Mouse (Mus musculus) liver, embryonic 15.5 days (tissue): ENCODE data around the gene Aadacl4. TPM values are rescaled to one million over a fixed set of nuclear protein-coding genes. Genes with fewer than 3 reads are reported as not detected.
"Not testable (repeated sequence)": the region's sequence is repeated elsewhere in the genome, so short reads cannot be mapped to it uniquely, and the experiment has no call there.

Experiments used
- ATAC-seq: fragments of 200-750 bp; cut with Nextera tagmentation; 2 replicates; pipeline ENCODE4 v1.8.0; 2017; ENCODE audit warnings: moderate number of reproducible peaks, mild to moderate bottlenecking, moderate library complexity; ENCODE audit not compliant: insufficient read depth
- H3K27ac ChIP-seq: fragments of 300-500 bp; sonication (generic); replicated peaks from 2 replicates; pipeline ENCODE4 v1.5.1; 2015; ENCODE audit warnings: mild to moderate bottlenecking, inconsistent platforms
- H3K27me3 ChIP-seq: fragments of 300-500 bp; sonication (generic); 2 replicates; pipeline ENCODE4 v1.6.1; 2015; ENCODE audit warnings: mild to moderate bottlenecking, inconsistent platforms
- H3K36me3 ChIP-seq: fragments of 300-500 bp; sonication (generic); replicated peaks from 2 replicates; pipeline ENCODE4 v1.6.1; 2015; ENCODE audit warnings: moderate library complexity, mild to moderate bottlenecking, inconsistent platforms
- H3K4me1 ChIP-seq: fragments of 300-500 bp; sonication (generic); replicated peaks from 2 replicates; pipeline ENCODE4 v1.6.1; 2015; ENCODE audit warnings: inconsistent platforms
- H3K4me2 ChIP-seq: fragments of 300-500 bp; sonication (generic); 2 replicates; pipeline ENCODE4 v1.6.1; 2015; ENCODE audit warnings: moderate library complexity, mild to moderate bottlenecking, inconsistent platforms
- H3K4me3 ChIP-seq: fragments of 300-500 bp; sonication (generic); replicated peaks from 2 replicates; pipeline ENCODE4 v1.5.1; 2015; ENCODE audit warnings: mild to moderate bottlenecking, inconsistent platforms
- H3K9ac ChIP-seq: fragments of 300-500 bp; sonication (generic); 2 replicates; pipeline ENCODE4 v1.6.1; 2015; ENCODE audit warnings: moderate library complexity, mild to moderate bottlenecking, inconsistent platforms
- H3K9me3 ChIP-seq: fragments of 300-500 bp; sonication (generic); replicated peaks from 2 replicates; pipeline ENCODE4 v1.6.1; 2016; ENCODE audit warnings: inconsistent platforms
- WGBS: fragments of 180-500 bp; shearing (Covaris S2); methylation state at CpG from one replicate; pipeline ENCODE4 v1.1.7; 2015; ENCODE audit warnings: mixed read lengths; ENCODE audit not compliant: insufficient replicate concordance; 5-methylcytosine and 5-hydroxymethylcytosine counted together
- polyA plus RNA-seq: library from polyadenylated mRNA; unstranded; fragments of >200 nt; fragmentation: Nextera tagmentation; extraction: Ambion mirVana; gene quantifications from 2 replicates; pipeline ENCODE4 v1.2.1, GENCODE M21; 2015

Gene Aadacl4
- not detected in 2 replicates for polyA plus RNA-seq

GRCm38 (mm10) chr4:144613407-144613806 lies at the start of gene Aadacl4:
Gene Aadacl4, plus strand, starts transcription at chr4:144613707.
- WGBS = 15% methylated on average over 1 of the region's 1 CpGs
- no peaks in the 10 kb centered on the region for H3K4me1 ChIP-seq
- ATAC-seq = no peak
- H3K4me2 ChIP-seq = no peak within 1 kb of the TSS
- H3K9me3 ChIP-seq = no peaks in the 10 kb centered on the region; the same call in 1 of the 2 replicates
- H3K9ac ChIP-seq = no peak within 1 kb of the TSS
- no peaks in the 10 kb centered on the region for H3K36me3 ChIP-seq
- H3K27ac ChIP-seq = no peak within 1 kb of the TSS
- no peak within 1 kb of the TSS for H3K4me3 ChIP-seq
- H3K27me3 ChIP-seq = no peaks in the 10 kb centered on the region

GRCm38 (mm10) chr4:144565034-144565433 lies 48.5 kb upstream of the Aadacl4 start, which contains the start of gene Gm13124:
Gene Gm13124, minus strand, starts transcription at chr4:144565134.
- Histone ChIP-seq H3K9ac (no peak within 1 kb of the TSS), H3K4me2 (no peak within 1 kb of the TSS), H3K4me1 (no peaks in the 10 kb centered on the region), H3K4me3 (no peak within 1 kb of the TSS), H3K27ac (no peak within 1 kb of the TSS), H3K9me3 (no peaks in the 10 kb centered on the region), H3K36me3 (no peaks in the 10 kb centered on the region), H3K27me3 (no peaks in the 10 kb centered on the region)
- ATAC-seq = no peak
- 84% methylated on average over 1 of the region's 1 CpGs for WGBS

- Histone ChIP-seq H3K27me3 (no peaks in the 10 kb centered on the region), H3K4me2 (no peak overlapping the region), H3K9me3 (no peaks in the 10 kb centered on the region), H3K4me1 (no peaks in the 10 kb centered on the region), H3K9ac (no peak overlapping the region), H3K36me3 (no peaks in the 10 kb centered on the region), H3K4me3 (no peak overlapping the region), H3K27ac (no peak overlapping the region)
- no peak for ATAC-seq
Measured at GRCm38 (mm10) chr4:144567752-144568151, 45.8 kb upstream of the Aadacl4 start.

- H3K36me3 ChIP-seq, H3K9ac ChIP-seq, H3K4me2 ChIP-seq, H3K27ac ChIP-seq, H3K9me3 ChIP-seq, H3K27me3 ChIP-seq, H3K4me3 ChIP-seq, H3K4me1 ChIP-seq, ATAC-seq: not testable (repeated sequence)
- WGBS = 62% methylated on average over 12 of the region's 16 CpGs
Measured at GRCm38 (mm10) chr4:144586207-144586606, 27.3 kb upstream of the Aadacl4 start.

GRCm38 (mm10) chr4:144592790-144593189 lies 20.7 kb upstream of the Aadacl4 start:
- no peak overlapping the region for H3K4me3 ChIP-seq
- no peak overlapping the region for H3K27ac ChIP-seq
- H3K27me3 ChIP-seq = no peaks in the 10 kb centered on the region
- ATAC-seq = no peak
- H3K9me3 ChIP-seq = no peaks in the 10 kb centered on the region
- H3K4me2 ChIP-seq = no peak overlapping the region
- no peaks in the 10 kb centered on the region for H3K4me1 ChIP-seq
- no peaks in the 10 kb centered on the region for H3K36me3 ChIP-seq
- H3K9ac ChIP-seq = no peak overlapping the region

- no peak overlapping the region for H3K4me3 ChIP-seq
- ATAC-seq = no peak
- no peak overlapping the region for H3K4me2 ChIP-seq
- 48% methylated on average over 1 of the region's 1 CpGs for WGBS
- H3K9me3 ChIP-seq = no peaks in the 10 kb centered on the region; the same call in 1 of the 2 replicates
- H3K27ac ChIP-seq = no peak overlapping the region
- no peaks in the 10 kb centered on the region for H3K36me3 ChIP-seq
- no peaks in the 10 kb centered on the region for H3K4me1 ChIP-seq
- no peak overlapping the region for H3K9ac ChIP-seq
- H3K27me3 ChIP-seq = no peaks in the 10 kb centered on the region
Measured at GRCm38 (mm10) chr4:144614586-144614985, 1.1 kb downstream of the Aadacl4 start.

- no peak for ATAC-seq
- Histone ChIP-seq H3K9ac (no peak overlapping the region), H3K36me3 (no peaks in the 10 kb centered on the region), H3K4me2 (no peak overlapping the region), H3K4me1 (no peaks in the 10 kb centered on the region), H3K9me3 (no peaks in the 10 kb centered on the region), H3K27ac (no peak overlapping the region), H3K27me3 (no peaks in the 10 kb centered on the region), H3K4me3 (no peak overlapping the region)
Measured at GRCm38 (mm10) chr4:144638263-144638662, 24.8 kb downstream of the Aadacl4 start.

Other genes starting within 250 kb of the Aadacl4 start
- not detected in 2 replicates for gene Pramef20, start 235.8 kb upstream of the Aadacl4 start, polyA plus RNA-seq
- gene Pramef12, start 205.2 kb upstream of the Aadacl4 start, polyA plus RNA-seq = not detected in 2 replicates
- gene 1700012P22Rik, start 174.9 kb upstream of the Aadacl4 start, polyA plus RNA-seq = not detected in 2 replicates
- gene Gm9944, start 160.4 kb upstream of the Aadacl4 start, polyA plus RNA-seq = not detected in 2 replicates
- gene Aadacl3, start 150.0 kb upstream of the Aadacl4 start, polyA plus RNA-seq = not detected in 2 replicates
- gene 9430007A20Rik, start 93.9 kb upstream of the Aadacl4 start, polyA plus RNA-seq = not detected in 2 replicates
- gene Gm13124, start 48.6 kb upstream of the Aadacl4 start, polyA plus RNA-seq = not detected in 2 replicates
- not detected in 2 replicates for gene Gm436, start 72.7 kb downstream of the Aadacl4 start, polyA plus RNA-seq
- gene Gm13178, start 107.7 kb downstream of the Aadacl4 start, polyA plus RNA-seq = not detected in 2 replicates
- gene Gm438, start 172.9 kb downstream of the Aadacl4 start, polyA plus RNA-seq = not detected in 2 replicates